Mouse (Mus musculus): Measurements from ENCODE around the gene Usp20.

DNA sequence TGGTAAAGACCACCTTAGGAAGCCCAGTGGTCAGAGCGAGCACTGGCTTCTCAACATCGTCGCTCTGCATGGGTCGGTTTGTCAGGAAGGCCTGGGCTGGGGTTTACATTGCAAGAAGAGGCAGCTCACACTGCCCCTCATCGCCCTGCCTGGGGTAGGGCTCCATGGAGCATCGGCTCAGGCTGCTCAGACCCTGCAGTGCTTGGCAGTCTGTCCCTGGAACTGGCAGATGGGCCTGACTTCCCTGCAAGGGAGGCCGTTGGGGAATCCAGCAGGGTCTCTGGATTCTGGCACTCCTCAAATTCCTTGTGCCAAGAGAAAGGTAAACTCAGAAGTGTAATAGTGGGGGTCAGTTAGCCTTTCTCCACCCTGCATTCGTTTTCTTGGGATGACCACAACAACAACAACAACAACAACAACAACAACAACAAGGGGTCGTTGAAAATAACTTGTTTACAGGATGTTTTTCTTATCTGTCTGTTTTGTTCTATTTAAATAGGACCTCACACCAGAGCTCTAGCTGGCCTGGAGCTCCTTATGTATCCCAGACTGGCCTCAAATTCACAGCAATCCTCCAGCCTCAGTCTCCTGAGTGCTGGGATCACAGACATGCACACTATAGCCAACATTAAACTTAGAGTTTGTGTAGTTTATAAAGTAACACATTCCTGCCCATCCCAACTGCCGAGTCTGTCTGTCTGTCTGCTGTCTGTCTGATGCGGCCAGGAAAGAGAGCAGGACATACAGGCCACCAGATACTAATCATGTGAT, 84.1 kb downstream of the Usp20 start:
- TF ChIP-seq CTCF (IDR thresholded peaks at IDR 0.05; ENCODE audit: low read depth), result no peak
- no peak for TF ChIP-seq EP300 (IDR thresholded peaks at IDR 0.05; ENCODE audit: low read depth)

Data from heart, postnatal 0 days (tissue).